Mouse (Mus musculus): ENCODE data around the gene Homez. TPM values are rescaled to one million over a fixed set of nuclear protein-coding genes. Genes with fewer than 3 reads are reported as not detected.

Gene Homez
- polyA plus RNA-seq (2014; fragmentation: Illumina TruSeq; extraction: RNeasy Lipid Tissue Mini Kit (QIAGEN cat#74804)) = 13.4 TPM

DNA sequence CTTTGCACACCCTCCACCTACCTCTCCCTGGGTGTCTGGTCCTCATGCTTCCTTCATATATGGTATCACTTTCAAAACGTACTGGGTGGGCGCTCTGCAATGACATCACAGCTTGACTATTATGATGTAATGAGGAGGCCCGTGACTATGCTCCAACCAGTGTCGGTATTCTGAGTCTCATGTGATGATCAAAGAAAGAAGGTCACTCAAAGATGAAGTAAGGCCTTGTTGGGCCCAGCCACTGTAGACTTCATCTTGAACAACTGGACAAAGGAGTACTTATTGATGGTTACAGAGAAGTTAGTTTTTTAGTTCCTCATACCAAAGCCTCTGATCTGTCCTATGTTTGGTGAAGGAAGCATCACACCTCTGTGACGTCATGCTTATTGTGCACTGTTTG is at the start of gene Homez:
Gene Homez, minus strand, starts transcription at position 101 of the 400 bp plus-strand sequence.

DNA sequence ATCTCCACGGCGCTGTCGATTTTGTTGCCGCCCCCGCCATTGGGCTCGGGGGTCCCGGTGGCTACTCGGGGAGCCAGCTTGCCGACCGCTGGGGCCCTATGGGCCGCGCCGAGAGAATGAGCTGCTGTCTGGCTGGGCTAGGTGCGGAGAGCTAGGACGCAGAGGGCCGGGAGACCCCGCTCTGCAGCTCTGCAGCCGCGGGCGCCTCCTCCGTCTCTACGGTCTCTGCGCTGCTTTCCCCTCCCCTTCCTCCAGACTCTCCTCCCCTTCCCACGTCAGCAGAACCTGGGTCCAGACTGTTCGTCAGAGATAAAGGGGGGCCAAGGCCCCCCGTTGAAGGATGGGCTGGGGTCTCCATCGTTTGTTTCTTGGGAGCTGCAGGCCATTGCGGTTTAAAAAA is 42.1 kb upstream of the Homez start, which contains the start of gene Slc22a17:
Gene Slc22a17, minus strand, starts transcription at position 247 of the 400 bp plus-strand sequence.

GRCm38 (mm10) chr14:54892200-54892599 is 21.4 kb upstream of the Homez start, which contains the start of gene Pabpn1:
Gene Pabpn1, plus strand, starts transcription at chr14:54892500.

GRCm38 (mm10) chr14:54883154-54884021 is 12.6 kb upstream of the Homez start, which contains the start of the genes Bcl2l2 and Gm20521:
Gene Bcl2l2, plus strand, starts transcription at chr14:54883377.
Gene Gm20521, plus strand, starts transcription at chr14:54883441.

DNA sequence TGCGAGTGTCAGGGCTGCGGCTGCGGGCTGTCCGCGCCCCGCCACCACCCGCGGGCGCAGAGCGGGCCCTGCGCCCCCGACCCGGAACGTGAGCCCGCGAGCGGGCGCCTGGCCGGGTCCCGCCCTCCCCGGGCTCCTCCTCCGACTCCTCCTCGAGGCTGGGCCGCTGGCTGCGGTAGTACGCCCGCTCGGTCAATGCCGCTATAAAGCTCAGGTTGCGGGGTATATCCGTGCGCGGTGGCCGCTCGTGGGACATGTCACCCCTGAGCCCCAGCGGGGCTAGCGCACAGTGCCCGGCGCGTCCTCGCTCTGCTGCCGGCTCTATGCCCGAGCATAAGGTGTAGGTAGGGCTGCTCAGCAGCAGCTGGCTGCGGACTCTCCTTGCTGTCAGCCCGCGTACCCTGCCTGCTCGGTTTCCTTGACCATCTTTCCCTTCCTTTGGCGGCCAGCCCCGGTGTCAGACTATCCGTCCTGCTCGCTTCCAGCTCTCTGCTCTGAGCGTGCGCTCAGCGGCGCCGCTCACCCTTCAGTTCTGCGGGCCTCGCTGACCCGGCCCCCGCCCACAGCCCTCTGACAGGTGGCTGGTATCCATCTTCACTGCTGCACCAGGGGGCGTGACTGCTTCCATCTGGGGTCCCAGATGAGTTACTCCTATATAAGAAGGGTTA is 6.4 kb upstream of the Homez start, which contains the start of gene Ppp1r3e:
Gene Ppp1r3e, minus strand, starts transcription at position 503 of the 668 bp plus-strand sequence.

DNA sequence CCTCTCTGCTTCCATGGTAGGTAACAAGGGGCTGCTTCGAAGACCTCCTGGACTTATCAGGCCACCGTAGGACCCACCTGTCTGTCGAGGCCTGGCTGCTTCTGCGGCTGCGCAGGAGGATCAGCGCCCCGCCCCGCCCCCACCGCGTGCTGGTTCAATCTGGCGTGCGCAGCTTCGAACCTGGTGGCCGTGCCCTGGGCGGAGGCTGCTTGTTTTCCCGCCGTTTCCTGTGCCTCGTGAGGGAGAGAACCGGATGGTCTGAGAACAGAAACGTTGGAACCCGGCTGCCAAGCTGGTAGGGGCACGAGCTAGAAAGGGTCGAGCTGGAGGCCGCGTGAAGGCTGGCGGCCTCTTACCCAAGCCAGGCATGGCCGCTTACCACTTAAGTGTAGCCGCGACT is 56.8 kb downstream of the Homez start, which contains the start of gene Rnf212b:
Gene Rnf212b, plus strand, starts transcription at position 151 of the 400 bp plus-strand sequence.

Other genes with a start within 250 kb of the Homez start
- gene Psmb11, start 249.5 kb downstream of the Homez start, polyA plus RNA-seq (2014; fragmentation: Illumina TruSeq; extraction: RNeasy Lipid Tissue Mini Kit (QIAGEN cat#74804)) = not detected
- not detected for gene Gm17606, start 230.0 kb downstream of the Homez start, polyA plus RNA-seq (2014; fragmentation: Illumina TruSeq; extraction: RNeasy Lipid Tissue Mini Kit (QIAGEN cat#74804))
- gene Cdh24, start 229.6 kb downstream of the Homez start, polyA plus RNA-seq (2014; fragmentation: Illumina TruSeq; extraction: RNeasy Lipid Tissue Mini Kit (QIAGEN cat#74804)) = 0.11 TPM
- gene 1700123O20Rik, start 184.7 kb downstream of the Homez start, polyA plus RNA-seq (2014; fragmentation: Illumina TruSeq; extraction: RNeasy Lipid Tissue Mini Kit (QIAGEN cat#74804)) = 20.2 TPM
- gene Acin1, start 184.0 kb downstream of the Homez start, polyA plus RNA-seq (2014; fragmentation: Illumina TruSeq; extraction: RNeasy Lipid Tissue Mini Kit (QIAGEN cat#74804)) = 155 TPM
- gene Gm29776, start 172.1 kb downstream of the Homez start, polyA plus RNA-seq (2014; fragmentation: Illumina TruSeq; extraction: RNeasy Lipid Tissue Mini Kit (QIAGEN cat#74804)) = not detected
- gene Cebpe, start 158.8 kb downstream of the Homez start, polyA plus RNA-seq (2014; fragmentation: Illumina TruSeq; extraction: RNeasy Lipid Tissue Mini Kit (QIAGEN cat#74804)) = not detected
- 30.6 TPM for gene Slc7a8, start 89.0 kb downstream of the Homez start, polyA plus RNA-seq (2014; fragmentation: Illumina TruSeq; extraction: RNeasy Lipid Tissue Mini Kit (QIAGEN cat#74804))
- not detected for gene Rnf212b, start 56.8 kb downstream of the Homez start, polyA plus RNA-seq (2014; fragmentation: Illumina TruSeq; extraction: RNeasy Lipid Tissue Mini Kit (QIAGEN cat#74804))
- gene Ppp1r3e, start 6.6 kb upstream of the Homez start, polyA plus RNA-seq (2014; fragmentation: Illumina TruSeq; extraction: RNeasy Lipid Tissue Mini Kit (QIAGEN cat#74804)) = 8.2 TPM
- 9.4 TPM for gene Bcl2l2, start 12.4 kb upstream of the Homez start, polyA plus RNA-seq (2014; fragmentation: Illumina TruSeq; extraction: RNeasy Lipid Tissue Mini Kit (QIAGEN cat#74804))
- gene Gm20521, start 12.5 kb upstream of the Homez start, polyA plus RNA-seq (2014; fragmentation: Illumina TruSeq; extraction: RNeasy Lipid Tissue Mini Kit (QIAGEN cat#74804)) = not detected
- gene Pabpn1, start 21.5 kb upstream of the Homez start, polyA plus RNA-seq (2014; fragmentation: Illumina TruSeq; extraction: RNeasy Lipid Tissue Mini Kit (QIAGEN cat#74804)) = 45.3 TPM
- gene Slc22a17, start 42.2 kb upstream of the Homez start, polyA plus RNA-seq (2014; fragmentation: Illumina TruSeq; extraction: RNeasy Lipid Tissue Mini Kit (QIAGEN cat#74804)) = 0.88 TPM
- gene Efs, start 55.2 kb upstream of the Homez start, polyA plus RNA-seq (2014; fragmentation: Illumina TruSeq; extraction: RNeasy Lipid Tissue Mini Kit (QIAGEN cat#74804)) = 0.63 TPM
- gene Il25, start 61.7 kb upstream of the Homez start, polyA plus RNA-seq (2014; fragmentation: Illumina TruSeq; extraction: RNeasy Lipid Tissue Mini Kit (QIAGEN cat#74804)) = not detected
- gene Cmtm5, start 65.3 kb upstream of the Homez start, polyA plus RNA-seq (2014; fragmentation: Illumina TruSeq; extraction: RNeasy Lipid Tissue Mini Kit (QIAGEN cat#74804)) = not detected
- gene Myh6, start 96.0 kb upstream of the Homez start, polyA plus RNA-seq (2014; fragmentation: Illumina TruSeq; extraction: RNeasy Lipid Tissue Mini Kit (QIAGEN cat#74804)) = not detected
- gene Gm17428, start 106.0 kb upstream of the Homez start, polyA plus RNA-seq (2014; fragmentation: Illumina TruSeq; extraction: RNeasy Lipid Tissue Mini Kit (QIAGEN cat#74804)) = not detected
- not detected for gene Myh7, start 123.7 kb upstream of the Homez start, polyA plus RNA-seq (2014; fragmentation: Illumina TruSeq; extraction: RNeasy Lipid Tissue Mini Kit (QIAGEN cat#74804))
- gene Ngdn, start 144.5 kb upstream of the Homez start, polyA plus RNA-seq (2014; fragmentation: Illumina TruSeq; extraction: RNeasy Lipid Tissue Mini Kit (QIAGEN cat#74804)) = 5.4 TPM
- gene Zfhx2, start 221.4 kb upstream of the Homez start, polyA plus RNA-seq (2014; fragmentation: Illumina TruSeq; extraction: RNeasy Lipid Tissue Mini Kit (QIAGEN cat#74804)) = 0.46 TPM
- 5.8 TPM for gene Thtpa, start 223.8 kb upstream of the Homez start, polyA plus RNA-seq (2014; fragmentation: Illumina TruSeq; extraction: RNeasy Lipid Tissue Mini Kit (QIAGEN cat#74804))
- 0.23 TPM for gene Ap1g2, start 235.6 kb upstream of the Homez start, polyA plus RNA-seq (2014; fragmentation: Illumina TruSeq; extraction: RNeasy Lipid Tissue Mini Kit (QIAGEN cat#74804))
- 1.2 TPM for gene Jph4, start 246.0 kb upstream of the Homez start, polyA plus RNA-seq (2014; fragmentation: Illumina TruSeq; extraction: RNeasy Lipid Tissue Mini Kit (QIAGEN cat#74804))